Mouse (Mus musculus) adrenal gland, postnatal 14 days (tissue): ENCODE measurements around the gene Rims3. TPM values are rescaled to one million over a fixed set of nuclear protein-coding genes. Genes with fewer than 3 reads are reported as not detected.

Source experiments
- DNase-seq: peaks from one replicate; pipeline ENCODE4 v3.0.0; 2021; ENCODE audit warnings: mixed read lengths
- total RNA-seq: library from RNA; stranded (reverse); gene quantifications from 2 replicates; pipeline ENCODE4 v1.2.3, GENCODE M21; 2021

The Rims3 gene
- total RNA-seq, 1 experiment from 2014 or later, result 7.2 TPM

DNA sequence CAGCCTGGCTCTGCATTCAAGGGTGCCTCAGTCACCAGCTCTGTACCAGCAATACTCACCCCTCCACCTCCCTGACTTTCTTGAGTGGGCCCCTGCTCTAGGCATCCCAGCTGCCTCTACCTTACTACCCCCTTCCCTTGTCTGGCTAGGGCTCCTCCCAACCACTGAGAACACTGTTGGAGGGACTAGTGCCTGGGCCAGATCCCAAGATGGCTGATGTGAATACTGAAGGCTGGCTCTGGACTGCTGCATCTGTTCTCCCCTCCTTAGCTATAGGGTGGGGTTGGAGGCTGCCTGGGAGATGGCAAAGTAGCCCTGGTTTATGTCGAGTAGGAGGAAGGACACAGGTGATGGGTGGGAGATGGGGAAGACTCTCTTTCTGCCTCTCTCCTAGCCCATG, 37.9 kb downstream of the Rims3 start:
- DNase-seq, result no peak

DNA sequence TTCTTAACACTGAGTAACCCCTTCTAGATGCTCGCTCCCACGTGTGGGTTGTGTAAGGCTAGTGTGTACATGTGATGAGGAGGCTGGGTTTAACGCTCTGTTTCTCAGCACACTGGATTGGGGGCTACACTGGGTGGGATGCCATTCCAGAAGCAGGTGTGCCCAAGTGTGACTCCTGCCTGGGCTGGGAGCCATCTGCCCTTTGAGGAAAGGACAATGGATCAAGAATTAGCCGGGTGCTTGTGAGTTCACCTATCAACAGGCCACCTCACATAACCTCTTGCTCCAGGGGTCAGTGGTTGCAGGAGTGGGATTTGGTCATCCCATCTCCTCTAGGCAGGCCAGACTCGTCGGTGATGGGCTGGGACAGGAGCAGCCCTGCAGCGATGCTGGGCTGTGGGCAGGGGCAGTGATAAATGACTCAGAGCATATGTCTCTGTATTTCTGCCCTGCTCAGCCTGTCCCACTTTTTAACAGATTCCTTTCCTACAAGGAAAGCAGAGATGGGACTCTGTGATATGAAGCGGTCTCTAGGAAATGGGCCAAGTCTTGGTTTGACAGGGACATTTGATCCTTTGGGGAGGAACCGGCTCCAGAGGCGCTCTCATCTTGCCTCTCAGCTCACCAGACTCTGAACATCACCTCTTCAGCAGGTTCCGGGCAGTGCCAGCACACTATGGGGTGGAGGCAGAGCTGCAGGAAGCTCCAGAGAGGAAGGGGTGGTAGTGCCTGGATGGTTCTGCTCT, 39.2 kb downstream of the Rims3 start:
- no peak for DNase-seq

DNA sequence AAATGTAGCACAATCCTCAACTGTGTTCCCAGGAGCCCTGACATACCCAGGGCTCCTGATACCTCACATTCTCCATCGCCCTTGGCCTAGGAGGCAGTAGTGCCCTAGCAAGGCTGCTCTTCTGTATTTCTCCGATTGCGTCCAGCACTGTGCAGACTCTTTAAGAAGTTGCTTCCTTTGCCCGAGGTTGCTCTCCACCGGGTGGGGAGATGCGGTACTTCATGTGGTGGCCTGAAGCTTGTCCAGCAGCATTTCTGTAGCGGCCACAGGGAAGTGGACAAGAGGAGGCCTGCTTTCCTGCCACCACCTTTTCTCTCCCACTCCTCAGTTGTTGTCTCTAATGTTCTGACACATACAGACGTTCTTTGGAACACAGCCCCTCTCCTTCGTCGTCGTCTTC, 40.0 kb downstream of the Rims3 start:
- DNase-seq, result no peak

DNA sequence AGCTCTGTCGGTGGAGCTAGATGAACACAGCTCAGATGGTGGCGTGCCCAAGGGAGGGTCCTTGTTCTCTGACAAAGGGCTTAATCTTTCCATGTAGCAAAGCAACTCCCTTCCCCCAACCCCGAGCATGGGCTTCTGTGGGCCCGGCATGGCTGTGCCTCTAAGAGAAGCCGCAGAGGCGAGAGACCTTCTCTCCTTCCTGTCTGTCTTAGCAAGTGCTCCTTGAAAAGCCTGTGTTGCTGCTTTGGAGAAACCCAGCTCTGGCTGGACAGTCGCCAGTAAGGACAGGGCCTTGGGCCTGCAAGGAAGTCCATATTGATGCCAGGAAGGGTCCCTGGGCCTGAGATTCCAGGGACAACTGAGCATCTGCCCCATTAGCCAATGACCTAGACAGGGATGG, 40.6 kb downstream of the Rims3 start:
- no peak for DNase-seq

DNA sequence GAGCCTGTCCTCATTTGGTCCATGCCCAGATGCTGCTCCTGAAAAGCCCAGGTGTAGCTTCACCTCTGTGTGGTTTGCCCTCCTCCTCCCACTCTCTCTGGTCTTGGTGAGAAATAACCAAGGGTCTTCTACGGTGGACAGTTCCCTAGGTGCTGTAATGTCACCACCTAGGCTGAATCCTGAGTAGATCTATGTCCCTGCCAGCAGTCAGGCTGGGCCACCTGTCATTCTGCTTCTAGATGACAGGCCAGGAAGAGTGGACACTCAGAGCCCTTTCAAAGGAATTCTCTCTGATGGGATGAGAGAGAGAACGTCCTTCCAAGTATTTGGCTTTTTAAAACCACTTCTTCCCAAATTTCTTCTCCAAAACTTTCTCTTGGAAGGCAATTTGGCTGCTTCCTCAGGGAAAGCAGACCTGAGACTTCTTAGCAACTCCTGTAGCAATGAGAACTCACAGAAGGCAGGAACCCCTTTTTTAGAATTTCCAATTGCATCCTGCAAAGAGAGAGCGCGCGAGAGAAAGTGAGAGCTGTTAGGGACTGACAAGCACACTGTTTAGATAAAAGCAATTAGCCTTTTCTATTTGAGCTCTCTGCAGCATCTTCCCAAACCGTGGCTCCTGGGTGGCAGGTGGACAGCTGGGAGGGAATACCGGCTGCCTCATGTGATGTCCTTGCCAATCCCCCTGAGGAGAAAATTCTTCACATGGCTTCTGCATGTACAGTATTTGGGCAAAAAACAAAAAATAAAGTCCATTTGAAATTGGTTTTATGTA, 41.4 kb downstream of the Rims3 start:
- no peak for DNase-seq

DNA sequence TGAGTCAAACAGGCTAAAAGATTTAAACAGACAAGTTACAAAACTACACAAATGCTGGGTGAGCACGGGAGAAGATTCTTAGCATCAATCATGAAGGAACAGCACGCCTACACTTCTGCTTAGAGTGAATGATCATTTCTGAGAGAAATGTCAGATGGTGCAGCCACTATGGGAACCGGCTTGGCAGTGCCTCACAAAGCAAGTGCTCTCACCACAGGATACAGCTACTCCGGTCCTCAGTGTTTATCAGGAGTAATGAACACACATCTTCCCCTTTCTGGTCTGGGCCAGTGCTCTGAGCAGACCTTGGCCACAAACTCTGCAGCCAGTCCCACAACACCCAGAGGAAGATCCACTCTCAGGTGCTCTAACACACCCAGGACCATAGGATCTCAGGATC, 49.9 kb downstream of the Rims3 start:
- DNase-seq, result no peak

DNA sequence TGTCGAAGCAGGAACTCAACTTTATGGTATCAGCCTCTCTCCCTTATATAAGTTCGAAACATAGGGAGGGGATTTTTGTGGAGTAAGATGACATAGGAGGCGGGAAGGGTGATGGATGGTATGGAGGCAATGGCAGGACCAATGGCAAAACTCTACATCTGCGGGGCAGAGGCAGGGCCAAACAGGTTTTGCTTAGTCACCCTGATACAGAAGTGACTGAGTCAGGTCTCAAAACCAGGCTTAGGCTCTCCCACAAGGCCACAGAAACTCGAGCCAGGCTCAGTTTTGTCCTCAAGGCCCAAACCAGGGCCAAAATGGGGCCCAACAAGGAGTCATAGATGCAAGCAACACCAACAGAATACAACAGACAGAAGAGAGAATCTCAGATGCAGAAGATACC, 51.0 kb downstream of the Rims3 start:
- no peak for DNase-seq

DNA sequence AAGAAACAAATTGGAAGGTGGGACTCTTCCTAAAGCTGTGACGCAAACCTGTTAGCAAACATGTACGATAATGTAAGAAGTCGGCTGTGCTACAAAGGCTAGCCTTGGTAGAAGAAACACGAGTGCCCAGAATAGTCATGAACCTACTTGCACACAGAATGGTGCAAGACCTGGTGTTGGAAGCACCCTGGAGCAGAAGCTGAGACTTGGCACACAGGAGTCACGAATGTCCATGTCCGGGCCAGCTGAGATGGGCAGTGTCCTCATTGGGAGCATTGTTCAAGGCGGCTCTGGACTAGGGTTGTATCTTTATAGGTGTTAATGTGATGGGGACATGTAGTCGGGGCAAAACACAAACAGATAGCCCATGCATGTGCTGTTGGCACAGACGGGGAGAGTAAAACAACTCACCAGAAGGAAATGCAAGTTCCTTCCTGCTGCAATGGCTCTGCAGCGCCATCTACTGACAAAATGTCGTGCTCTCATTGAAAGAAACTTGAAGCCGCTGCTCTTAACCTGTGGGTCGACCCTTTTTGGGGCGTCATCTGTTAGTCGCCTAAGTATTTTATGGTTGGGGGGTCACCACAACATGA, 55.0 kb downstream of the Rims3 start:
- DNase-seq, result peak; percentile 67

DNA sequence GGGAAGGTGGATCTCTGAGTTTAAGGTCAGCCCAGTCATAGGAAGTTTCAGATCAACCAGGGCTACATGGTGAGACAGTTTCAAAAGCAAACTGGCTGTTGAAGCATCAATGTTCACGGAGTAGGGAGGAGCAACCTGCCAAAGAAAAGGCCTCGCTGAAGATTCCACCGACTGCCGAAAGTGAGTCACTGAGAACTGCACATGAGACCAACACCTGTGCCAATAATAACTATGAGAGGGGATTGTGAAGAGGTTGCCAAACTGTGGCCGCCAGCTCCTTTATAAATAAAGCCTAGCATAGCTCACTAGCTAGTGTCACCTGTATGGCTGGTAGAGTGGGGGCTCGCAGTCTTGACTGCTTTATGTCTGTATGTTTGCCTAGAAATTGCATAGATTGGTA, 56.5 kb downstream of the Rims3 start:
- no peak for DNase-seq

DNA sequence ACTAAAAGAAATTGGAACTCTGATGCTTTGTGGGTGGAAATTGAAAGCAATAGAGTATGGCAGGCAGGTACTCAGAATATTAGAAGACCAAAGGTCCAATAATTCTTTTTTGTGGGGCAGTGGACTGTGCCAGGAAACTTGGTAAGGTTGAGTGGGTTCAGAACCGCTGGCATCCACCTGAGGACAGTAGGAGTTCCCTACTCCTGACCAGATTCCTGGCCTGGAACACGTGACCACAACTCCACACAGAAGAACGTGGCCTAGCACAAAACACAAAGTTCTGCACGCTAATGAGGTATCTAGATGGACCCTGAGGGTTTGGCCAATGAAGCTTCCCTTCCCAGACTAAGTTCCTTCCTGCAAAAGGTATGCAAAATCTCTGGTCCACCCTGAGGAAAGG, 58.2 kb downstream of the Rims3 start:
- DNase-seq, result no peak

DNA sequence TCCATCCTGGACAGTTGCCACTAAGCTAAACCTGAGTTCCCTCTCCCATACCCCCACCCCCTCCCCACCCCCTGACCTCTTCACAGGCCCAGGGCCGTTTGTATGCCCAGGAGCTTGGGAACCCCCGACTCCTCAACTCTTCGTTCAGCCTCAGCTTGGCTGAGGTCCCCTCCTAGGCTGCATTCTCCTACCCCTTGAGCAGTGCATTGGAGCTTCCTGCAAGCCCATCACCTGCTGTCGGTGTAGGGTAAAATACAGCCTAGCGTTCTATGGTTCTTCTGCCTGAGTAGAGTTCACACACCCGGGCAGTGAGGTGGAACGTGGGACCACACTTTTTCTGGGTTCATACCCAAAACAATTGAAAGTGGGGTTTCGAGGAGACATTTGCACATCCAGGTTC, 58.8 kb downstream of the Rims3 start:
- no peak for DNase-seq

DNA sequence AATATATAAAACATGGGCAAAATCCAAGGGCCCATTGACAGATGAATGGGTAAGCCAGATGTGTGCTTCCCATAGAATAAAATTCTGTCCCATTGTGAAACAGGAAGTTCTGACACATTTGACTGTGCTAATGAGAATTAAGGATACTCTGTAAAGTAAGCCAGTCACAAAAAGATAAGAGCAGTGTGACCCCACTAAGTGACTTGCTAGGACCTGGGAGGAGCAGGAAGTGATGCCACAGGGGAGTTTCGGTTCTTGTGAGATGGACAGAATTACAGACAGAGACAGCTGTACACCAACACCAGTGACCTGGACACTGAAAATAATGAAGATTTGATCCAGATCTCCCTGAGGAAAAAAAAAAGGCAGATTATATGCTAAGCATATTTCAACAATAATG, 59.2 kb downstream of the Rims3 start:
- DNase-seq, result no peak

DNA sequence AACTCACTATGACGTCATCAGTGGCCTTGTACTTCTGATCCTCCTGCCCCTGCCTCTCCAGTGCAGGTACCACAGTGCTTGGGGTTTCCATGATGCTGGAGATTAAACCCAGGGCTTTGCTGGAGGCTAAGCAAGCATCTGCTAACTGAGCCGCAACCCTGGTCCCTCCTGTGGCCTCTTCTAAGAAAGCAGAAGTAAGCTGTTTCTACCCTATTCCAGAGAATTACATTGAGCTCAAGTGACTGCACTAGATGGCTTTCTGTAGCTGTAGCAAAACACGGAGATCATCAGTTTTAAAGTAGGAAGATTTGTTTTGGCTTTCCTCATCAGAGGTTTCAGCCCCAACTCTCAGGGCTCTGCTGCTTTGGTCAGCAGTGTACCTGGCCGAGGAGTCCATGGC, 59.9 kb downstream of the Rims3 start:
- no peak for DNase-seq

DNA sequence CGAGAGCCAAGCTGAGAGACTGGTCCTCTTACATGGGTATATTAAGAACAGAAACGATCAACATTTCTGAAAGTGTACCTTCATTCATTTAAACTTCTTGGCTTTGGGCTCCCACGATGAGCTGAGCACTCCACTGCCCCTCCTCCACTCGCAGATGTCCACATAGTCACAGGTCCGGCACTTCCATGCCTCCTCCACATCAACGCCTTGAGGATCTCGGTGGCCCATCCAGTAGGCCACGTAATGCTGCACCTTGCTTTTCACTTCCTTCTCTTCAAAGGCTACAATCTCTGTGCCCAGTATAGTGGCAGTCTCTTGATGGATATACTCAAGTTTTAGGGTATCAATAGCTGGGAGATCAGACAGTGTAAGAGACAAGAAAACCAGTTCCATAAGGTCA, 66.8 kb downstream of the Rims3 start:
- DNase-seq, result no peak

DNA sequence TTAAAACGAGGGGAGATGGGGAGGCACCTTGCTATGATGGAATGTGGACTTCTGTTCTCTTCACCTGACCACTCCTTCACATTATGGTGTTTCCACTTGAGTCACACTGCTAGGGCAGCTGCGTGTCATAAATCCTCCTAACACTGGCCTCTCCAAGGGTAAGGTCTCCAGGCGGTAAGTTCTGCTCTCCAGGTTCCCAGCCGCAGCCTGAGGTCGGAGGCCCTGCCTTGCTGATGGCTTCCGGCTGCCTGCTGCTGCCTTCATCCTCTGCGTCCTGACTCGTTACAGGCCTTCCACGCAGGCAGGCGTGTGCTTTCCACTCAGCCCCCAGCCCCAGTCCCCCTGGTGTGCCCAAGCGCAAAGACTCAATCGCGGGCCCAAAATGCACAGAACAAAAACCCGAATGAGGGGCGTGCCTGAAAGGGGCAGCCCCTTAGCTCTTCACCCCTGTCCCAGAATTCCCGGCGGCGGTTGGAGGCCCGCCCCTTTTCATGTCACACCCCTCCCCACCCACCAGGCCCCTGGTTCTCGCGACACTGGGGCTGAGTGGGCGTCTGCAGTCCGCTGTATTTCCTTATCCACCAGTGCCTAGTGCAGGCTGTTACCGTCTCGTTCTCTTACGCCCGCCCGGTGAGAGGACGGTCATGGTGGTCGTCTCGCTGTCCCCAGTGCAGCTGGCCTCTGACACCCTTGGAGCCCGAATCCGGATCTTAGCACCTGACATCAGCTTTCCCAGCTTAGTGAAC, 70.1 kb downstream of the Rims3 start, which contains the start of gene Exo5:
TSS of gene Exo5 (minus strand) at position 464 of the 746 bp plus-strand sequence.
- DNase-seq, result peak; percentile 98

DNA sequence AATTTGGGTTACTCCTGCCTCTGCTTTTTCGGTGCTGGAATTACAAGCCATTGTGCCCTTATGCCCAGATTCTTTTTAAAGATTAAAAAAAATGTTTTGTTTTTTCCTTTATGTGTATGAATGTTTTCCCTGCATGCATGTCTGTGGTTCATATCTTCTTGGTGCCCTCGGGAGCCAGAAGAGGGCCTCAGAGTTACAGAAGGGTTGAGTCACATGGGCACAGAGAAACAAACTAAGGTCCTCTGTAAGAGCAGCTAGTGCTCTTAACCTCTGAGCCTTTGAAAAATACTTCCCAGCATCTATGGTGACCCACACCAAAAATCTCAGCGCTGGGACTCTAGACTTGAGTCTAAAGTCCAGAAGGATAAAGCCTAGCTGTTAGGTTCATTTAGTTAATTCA, 70.8 kb downstream of the Rims3 start:
- peak; percentile 56 for DNase-seq

DNA sequence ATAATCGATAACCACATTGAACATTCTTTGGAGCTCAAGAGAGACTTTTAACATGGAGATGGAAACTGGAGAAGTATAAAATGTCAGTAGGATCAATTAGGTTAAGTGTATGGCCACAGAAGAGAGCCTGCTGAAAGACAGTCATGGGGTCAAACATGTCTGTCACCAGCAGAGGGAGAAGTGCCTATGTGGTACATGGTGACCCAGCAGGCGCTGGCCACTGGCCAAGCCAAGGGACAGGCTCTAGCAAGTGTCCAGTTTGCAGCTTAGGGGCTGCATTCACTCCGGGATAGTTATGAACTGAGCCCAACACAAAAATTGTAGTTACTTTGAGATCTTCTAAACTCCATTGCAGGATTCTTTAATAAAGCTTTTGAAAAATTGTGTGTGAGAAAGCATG, 74.1 kb downstream of the Rims3 start:
- peak; percentile 56 for DNase-seq

DNA sequence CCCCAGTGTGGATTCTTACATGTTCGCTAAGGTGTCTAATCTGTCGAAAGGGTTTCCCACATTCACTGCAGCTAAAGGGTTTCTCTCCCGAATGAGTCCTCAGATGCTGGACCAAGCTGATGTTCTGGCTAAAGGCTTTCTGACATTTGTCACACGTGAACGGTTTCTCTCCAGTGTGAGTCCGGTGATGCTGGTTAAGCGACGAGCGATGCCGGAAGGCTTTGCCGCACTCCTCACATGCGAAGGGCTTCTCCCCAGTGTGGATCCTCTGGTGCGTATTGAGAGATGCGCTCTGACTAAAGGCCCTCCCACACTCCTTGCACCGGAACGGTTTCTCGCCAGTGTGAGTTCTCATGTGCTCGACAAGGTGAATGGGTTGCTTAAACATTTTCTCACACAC, 76.1 kb downstream of the Rims3 start:
- no peak for DNase-seq

DNA sequence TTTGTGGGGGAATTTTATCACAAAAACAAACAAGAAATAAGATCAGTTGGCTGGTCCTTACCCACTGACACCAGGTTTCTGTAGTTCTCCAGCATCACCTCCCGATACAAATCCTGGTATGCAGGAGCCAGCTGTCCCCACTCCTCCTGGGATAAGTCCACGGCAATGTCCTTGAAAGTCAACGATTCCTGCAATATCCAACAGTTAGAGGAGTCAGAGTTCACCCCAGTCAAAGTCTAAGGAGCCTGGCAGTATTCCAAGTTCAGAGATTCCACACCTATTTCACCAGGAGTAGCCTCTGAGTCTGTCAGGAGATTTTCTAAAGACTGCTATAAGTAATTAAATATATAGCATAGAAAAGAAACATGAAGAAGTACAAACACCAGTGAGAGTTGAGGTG, 80.4 kb downstream of the Rims3 start:
- DNase-seq, result no peak
